Mouse (Mus musculus) 416B (cell line): ENCODE measurements at regions not wholly inside any gene's neighbourhood (a gene's known extent, or its start where the extent isn't known, plus 50 kb on each side); places are given as distances from the start of the nearest gene placed in this dataset.

Experiments
- DNase-seq: peaks from one replicate; pipeline ENCODE4 v3.0.0; 2011; ENCODE audit warnings: low read depth

DNA sequence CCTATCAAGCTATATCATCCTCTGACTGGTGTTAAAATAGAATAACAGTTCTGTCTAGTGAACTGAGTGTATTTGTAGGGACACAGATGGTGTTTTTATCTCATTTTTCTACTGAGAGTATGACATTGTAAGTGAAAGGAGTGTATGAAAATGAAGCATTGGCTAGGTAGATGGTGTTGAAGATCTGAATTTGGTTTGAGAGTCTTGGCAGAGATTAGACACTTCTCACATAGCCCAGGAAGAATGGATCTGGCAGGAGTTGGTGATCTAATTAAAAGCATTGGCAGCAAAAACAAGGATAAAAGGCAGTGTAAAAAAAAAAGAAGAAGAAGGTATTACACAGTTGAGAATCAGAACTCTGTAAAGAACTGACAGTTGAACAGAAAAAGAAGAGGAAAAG is 900.4 kb upstream of the Pabpc4l start:
- no peak for DNase-seq

- no peak for DNase-seq
Observed at GRCm38 (mm10) chr3:47316356-47317028, 868.5 kb upstream of the Pabpc4l start.

DNA sequence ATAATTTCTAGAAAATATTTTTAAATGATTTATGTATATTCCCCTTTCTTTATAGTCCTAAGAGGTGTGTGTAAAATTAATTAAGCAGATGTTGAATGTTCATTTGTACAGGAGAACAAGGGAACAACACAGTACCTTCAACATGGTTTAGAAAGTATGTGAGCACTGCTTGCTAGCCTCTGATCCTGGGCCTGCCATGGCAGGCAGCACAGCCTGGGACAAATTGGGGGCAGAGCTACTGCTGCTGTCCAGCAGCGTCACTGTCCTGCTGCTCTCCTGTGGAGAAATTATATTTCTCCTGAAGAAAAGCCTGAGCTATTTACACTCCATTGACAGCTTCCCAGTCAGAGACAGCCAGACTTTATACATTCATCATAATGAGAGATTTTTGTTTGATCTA is 833.8 kb upstream of the Pabpc4l start:
- DNase-seq = no peak

- DNase-seq = no peak
Observed at GRCm38 (mm10) chr3:47280270-47280669, 832.3 kb upstream of the Pabpc4l start.

DNA sequence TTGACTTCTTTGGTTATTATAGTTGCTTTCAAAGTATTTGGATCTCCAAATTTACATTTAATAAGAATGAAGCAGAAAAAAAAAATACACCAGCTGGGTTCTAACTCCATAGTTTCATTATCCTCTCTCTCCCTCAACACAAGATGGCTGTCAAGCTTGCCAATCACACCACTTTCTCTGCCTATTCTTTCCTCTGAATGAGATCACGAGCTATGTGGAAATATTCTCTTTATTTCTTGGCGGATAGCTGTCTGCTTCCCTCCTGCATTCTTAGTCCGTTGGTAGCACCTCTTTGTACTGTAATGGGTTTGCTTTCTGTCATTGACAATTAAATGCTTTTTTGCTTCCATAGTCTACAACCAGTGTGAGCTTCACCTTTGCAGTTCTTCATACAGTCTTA is 793.0 kb upstream of the Pabpc4l start:
- no peak for DNase-seq

DNA sequence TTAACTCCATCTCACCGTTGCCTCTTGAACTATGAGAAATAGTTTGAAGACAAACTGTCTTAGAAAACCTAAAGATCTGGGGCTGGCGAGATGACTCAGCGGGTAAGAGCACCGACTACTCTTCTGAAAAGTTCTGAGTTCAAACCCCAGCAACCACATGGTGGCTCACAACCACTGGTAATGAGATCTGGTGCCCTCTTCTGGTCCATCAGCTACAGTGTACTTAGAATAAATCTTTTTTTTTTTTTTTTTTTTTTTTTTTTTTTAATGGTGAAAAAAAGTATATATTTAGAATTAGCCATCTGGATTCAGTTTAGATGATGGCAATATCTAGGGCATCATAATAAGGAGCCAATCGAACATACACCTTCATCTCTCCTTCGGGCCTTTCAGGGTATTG is 782.2 kb upstream of the Pabpc4l start:
- DNase-seq = peak; percentile 11

DNA sequence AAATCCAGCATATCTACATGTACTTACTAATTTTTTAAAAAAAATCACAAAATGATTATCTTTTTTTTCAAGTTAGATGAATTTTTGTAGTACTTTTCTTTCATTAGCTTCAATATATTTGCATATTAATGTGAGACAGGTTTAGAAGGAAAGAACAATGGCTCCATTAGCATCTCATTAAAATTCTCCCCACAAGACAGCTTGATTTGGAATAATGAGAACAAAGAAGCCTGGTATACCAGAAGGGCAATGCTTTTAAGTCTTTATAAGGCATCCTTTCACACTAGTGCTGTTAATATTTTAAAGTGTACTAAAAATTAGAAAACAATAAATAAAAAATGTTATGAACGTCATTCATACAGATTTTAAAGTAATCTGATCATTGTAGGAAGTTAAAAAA is 770.6 kb upstream of the Pabpc4l start:
- no peak for DNase-seq

GRCm38 (mm10) chr3:47213141-47213540 is 765.1 kb upstream of the Pabpc4l start:
- no peak for DNase-seq

GRCm38 (mm10) chr3:47197584-47197983 is 749.6 kb upstream of the Pabpc4l start:
- DNase-seq = no peak

DNA sequence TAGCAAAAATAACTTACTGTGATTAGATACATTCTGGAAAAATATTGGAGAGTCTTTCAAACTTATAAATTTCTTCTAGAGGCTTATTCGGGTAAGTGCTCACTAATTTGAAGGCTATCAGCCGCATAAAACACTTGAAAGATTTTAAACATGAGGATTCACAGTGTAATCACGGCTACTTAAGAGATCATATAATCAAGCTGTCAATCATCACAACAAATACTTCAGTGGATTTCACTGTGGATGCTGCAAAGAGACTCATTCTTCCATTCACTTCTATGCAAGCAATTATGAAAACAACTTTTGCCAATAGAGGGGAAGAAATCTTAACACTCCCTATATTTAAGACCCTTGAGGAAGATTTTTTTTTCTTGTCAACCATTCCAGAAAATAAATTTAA is 736.2 kb upstream of the Pabpc4l start:
- no peak for DNase-seq

GRCm38 (mm10) chr3:47182762-47183161 is 734.7 kb upstream of the Pabpc4l start:
- DNase-seq = peak; percentile 48

DNA sequence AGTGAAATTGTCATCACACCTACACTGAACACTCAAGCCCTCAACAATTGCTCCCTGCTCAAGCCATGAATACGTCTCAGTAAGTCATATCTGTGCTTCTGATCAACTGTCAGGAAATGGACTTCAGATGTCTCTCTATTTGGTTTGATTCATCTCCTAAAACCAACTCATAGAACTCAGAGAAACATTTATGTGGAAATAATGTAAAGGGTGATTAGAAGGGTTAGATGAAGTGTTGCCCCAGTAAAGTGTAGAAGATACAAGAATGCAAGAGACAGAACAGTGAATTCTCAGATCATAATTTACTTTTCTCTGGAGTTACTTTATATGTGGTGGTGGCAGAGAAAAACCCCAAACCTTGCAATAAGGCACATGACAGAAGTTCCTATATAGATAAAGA is 732.4 kb upstream of the Pabpc4l start:
- peak; percentile 9 for DNase-seq
